7 mouse cellular contexts compared by ENCODE assay signal in genomic region chr6:47813257-47813878, GRCm38 (mm10). TPM values are rescaled to one million over a fixed set of nuclear protein-coding genes. Genes with fewer than 3 reads are reported as not detected.
DNase-seq lines count a peak whose midpoint lies in the region; ATAC-seq lines count a peak whose summit lies in the region.

Pdia4 (minus strand) TSS chr6:47813430.

- DNase-seq in adrenal gland, adult 2 months: peak; percentile 99
- DNase-seq in embryo, embryonic 11.5 days (ENCODE audit: low read depth, low spot score): peak; percentile 98
- DNase-seq in gastrocnemius, postnatal 36 days: peak; percentile 94 to 97
- peak; percentile 98 to 99 for DNase-seq in left cerebral cortex, postnatal 25 days (ENCODE audit: low spot score in 2 of 2)
- DNase-seq in midbrain, embryonic 10.5 days (ENCODE audit: low spot score): peak; percentile 100
- DNase-seq in right cerebral cortex, postnatal 4 days: peak; percentile 97

- peaks cover 11% of the 10 kb centered on the region; the same call in 1 of the 2 replicates for H3K4me1 ChIP-seq in intestine, embryonic 15.5 days (replicated peaks)
- peaks cover 30% of the 10 kb centered on the region for H3K4me1 ChIP-seq in midbrain, embryonic 10.5 days

- no peaks in the 10 kb centered on the region for H3K36me3 ChIP-seq in intestine, embryonic 15.5 days
- peaks cover 33% of the 10 kb centered on the region for H3K36me3 ChIP-seq in midbrain, embryonic 10.5 days

- under 1% methylated on average over 44 of the region's 44 CpGs for WGBS in intestine, embryonic 15.5 days
- WGBS in midbrain, embryonic 10.5 days: under 1% methylated on average over 44 of the region's 44 CpGs

- peak within 1 kb of the TSS; percentile 67 for H3K4me3 ChIP-seq in intestine, embryonic 15.5 days (replicated peaks)
- H3K4me3 ChIP-seq in midbrain, embryonic 10.5 days: peak within 1 kb of the TSS; percentile 82

- peak within 1 kb of the TSS; percentile 60 for H3K4me2 ChIP-seq in intestine, embryonic 15.5 days (replicated peaks)

- H3K27me3 ChIP-seq in intestine, embryonic 15.5 days (replicated peaks): no peaks in the 10 kb centered on the region
- H3K27me3 ChIP-seq in midbrain, embryonic 10.5 days (ENCODE audit: low read depth, poor library complexity, severe bottlenecking): no peaks in the 10 kb centered on the region

- intact Hi-C loops in gastrocnemius, postnatal 36 days (cut with DNase I): no loop called here
- intact Hi-C loops in left cerebral cortex, postnatal 25 days (cut with DNase I): no loop called here

- H3K27ac ChIP-seq in intestine, embryonic 15.5 days: peak within 1 kb of the TSS; percentile 96
- peak within 1 kb of the TSS; percentile 94 for H3K27ac ChIP-seq in midbrain, embryonic 10.5 days (replicated peaks)

- peak within 1 kb of the TSS; percentile 81 for H3K9ac ChIP-seq in intestine, embryonic 15.5 days

- ATAC-seq in intestine, embryonic 15.5 days: peak; percentile 99

- no peaks in the 10 kb centered on the region for H3K9me3 ChIP-seq in intestine, embryonic 15.5 days
- H3K9me3 ChIP-seq in midbrain, embryonic 10.5 days (replicated peaks): no peaks in the 10 kb centered on the region

RNA-seq across cellular contexts. Expression of gene Pdia4, which starts in this region (rescaled TPM):
- 100 to 1,000 TPM in 1 of 2 experiments, 10 to 100 TPM in 1; 93.2 to 114 TPM for total RNA-seq in adrenal gland, adult 2 months (2021)
- polyA plus RNA-seq in adrenal gland, adult 2 months (2012; rRNA removed): 7.9 and 8.7 TPM in 2 replicates
- total RNA-seq in gastrocnemius, postnatal 36 days (2021): 10 to 100 TPM; 12.4 to 14.2 TPM
- polyA plus RNA-seq in intestine, embryonic 15.5 days (2015; fragmentation: Nextera tagmentation; extraction: Ambion mirVana): 304 and 326 TPM in 2 replicates
- 10 to 100 TPM; 67.1 to 71.1 TPM for total RNA-seq in left cerebral cortex, postnatal 25 days (2021)
- 283 and 312 TPM in 2 replicates for polyA plus RNA-seq in midbrain, embryonic 10.5 days (2016; fragmentation: Nextera tagmentation; extraction: Ambion mirVana)

Comparison
In these comparisons a context has a peak if more than half of its experiments do, and no peak if none do; other contexts are left out.
1. Peak in every context shown above with its lines: DNase-seq, ATAC-seq, H3K4me3 ChIP-seq and H3K27ac ChIP-seq.
2. RNA of gene Pdia4 (total RNA-seq): 93.2 to 114 TPM in adrenal gland, adult 2 months and 67.1 to 71.1 TPM in left cerebral cortex, postnatal 25 days; 12.4 to 14.2 TPM in gastrocnemius, postnatal 36 days; every median in the first group is over 4 times any median in the second.
3. RNA of gene Pdia4 (polyA plus RNA-seq): 283 to 312 TPM in midbrain, embryonic 10.5 days and 304 to 326 TPM in intestine, embryonic 15.5 days; 7.9 to 8.7 TPM in adrenal gland, adult 2 months; every median in the first group is over 10 times any median in the second.